Mouse (Mus musculus) left cerebral cortex, postnatal 10 days (tissue): Measurements from ENCODE around the gene Cyfip2. TPM values are rescaled to one million over a fixed set of nuclear protein-coding genes. Genes with fewer than 3 reads are reported as not detected.

ENCODE experiments used
- DNase-seq, 2 experiments: peaks; one replicate each; pipeline ENCODE4 v3.0.0; 2021 to 2022; ENCODE audit warnings: low spot score in 2 of 2, mixed read lengths in 1 of 2; ENCODE audit errors: extremely low spot score in 1 of 2
- intact Hi-C: fragments of 180-260 bp; cut with DNase I; formaldehyde crosslinking; loops from one replicate; pipeline ENCODE4 v1.15.1; 2025
- total RNA-seq, 2 experiments: library from RNA; stranded (reverse); gene quantifications; 2 replicates each; pipeline ENCODE4 v1.2.3; 2021

The Cyfip2 gene
- 100 to 1,000 TPM; 303 to 311 TPM for total RNA-seq

DNA sequence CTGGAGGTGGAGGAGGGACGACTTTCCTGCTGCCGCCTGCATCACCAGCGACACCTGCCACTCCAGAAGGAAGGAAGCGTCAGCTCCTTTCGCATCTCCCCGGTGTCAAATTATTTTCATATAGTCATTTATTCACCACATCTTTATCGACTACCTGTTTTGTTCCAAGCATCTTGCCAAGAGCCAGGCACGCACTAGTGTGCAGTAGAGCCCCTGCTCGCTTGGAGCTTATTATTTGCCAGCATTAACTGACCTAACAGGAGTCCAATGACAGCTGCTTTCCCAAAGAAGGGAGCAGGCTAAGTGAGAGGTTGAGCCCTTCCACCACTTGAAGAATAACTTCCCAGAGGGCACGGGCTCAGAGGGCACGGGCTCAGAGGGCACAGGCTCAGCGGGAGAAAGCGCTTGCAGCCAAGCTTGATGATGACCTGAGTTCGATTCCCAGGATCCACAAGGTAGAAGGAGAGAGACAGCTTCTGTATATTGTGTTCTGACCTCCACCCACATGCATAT is at the start of gene Cyfip2:
Gene Cyfip2 (minus strand): TSS at position 337 of the 513 bp plus-strand sequence.
- intact Hi-C loops, result no loop called here
- DNase-seq, result no peak

DNA sequence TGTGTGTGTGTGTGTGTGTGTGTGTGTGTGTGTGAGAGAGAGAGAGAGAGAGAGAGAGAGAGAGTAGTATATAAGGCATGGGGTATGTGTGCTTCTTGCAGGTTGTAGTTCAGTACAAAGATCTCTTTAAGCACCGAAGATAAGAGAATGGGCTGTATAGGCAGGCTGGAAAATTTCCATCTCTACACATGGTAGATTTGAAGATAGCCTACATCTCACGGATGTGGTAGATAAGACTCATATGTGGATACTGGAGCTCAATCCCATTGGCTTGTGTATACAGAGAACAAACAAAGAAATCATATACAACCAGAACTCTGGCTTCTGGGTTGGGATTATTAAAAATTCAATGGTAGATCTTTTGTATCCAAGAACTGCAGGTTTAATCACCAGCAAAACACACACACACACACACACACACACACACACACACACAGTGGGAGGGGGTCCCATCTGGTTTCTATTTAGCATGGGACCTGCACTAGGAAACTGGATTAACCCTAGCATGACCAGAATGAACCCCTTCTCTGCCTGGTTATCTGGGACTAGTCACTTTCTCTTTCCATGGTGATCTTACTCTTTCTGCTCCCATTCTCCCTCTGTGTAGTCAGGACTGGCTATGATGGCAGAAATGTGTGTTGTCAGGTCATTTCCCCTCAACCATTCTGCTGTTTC is 48.5 kb upstream of the Cyfip2 start:
- intact Hi-C loops, result no loop called here
- no peak for DNase-seq

DNA sequence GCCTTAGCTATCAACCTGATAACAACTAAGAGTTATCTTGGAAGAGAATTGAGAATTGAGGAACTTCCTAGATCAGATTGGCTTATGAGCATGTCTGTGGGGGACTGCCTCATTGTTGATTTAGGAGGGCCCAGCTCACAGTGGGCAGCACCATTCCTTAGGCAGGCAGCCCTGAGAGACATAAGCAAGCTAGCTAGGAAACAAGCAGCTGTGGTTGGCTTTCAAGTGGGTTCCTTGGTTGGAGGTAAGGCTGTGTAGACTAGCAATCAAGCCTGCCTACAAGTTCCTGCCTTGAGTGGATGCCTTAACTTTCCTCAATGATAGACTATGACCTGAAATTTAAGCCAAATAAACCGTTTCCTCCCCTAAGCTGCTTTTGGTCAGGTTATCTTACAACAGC is 45.7 kb upstream of the Cyfip2 start:
- DNase-seq, result no peak
- intact Hi-C loops, result no loop called here

DNA sequence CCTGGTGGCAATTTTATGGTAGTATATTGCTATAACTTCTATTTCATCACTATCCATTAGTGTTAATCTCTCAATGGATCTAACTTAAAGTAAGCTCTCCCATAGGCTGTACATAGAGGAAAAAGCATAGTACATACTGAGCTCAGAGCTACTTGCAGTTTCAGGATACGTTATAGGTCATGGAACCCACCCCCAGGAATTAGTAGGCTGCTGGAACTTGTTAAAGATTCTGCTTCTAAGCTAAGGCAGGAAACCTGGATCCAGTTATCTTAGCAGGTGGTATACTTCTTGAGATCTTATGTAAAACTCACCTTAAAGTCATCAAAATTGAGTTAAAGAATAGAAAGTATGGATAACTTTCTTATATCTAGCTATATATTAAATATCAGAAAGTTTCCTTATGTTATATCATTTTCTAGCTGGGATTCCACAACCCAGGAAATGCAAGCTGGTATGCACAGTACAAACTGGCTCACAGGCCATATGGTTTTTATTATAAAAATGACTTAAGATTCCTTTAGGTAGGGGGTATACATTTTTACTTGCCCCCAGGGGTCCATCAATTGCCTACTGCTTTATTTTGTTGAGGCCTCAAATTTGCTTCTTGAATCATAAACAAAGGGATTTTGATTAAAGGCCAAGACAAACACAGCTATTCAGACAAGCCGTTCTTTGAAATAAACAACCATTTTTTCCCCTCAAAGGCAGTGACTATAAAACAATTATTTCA is 37.2 kb upstream of the Cyfip2 start:
- intact Hi-C loops, result no loop called here

DNA sequence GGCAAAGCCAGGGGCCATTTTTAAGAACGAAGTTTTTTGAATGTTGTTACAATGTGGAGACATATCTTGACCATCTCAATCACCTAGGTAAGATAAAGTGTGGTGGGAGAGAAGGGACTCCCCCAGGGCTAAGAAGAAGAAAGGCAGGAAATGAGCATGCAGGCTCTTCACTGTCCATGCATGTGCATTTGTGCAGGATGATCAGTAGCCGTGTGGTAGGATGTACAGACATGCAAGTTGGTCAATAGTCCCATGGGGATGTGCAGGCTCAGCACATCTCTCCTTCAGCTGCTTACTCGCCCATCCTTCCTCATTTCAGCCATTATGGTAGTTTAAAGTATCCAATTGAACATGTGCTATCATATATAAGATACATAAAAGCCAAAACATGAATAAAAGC is 35.8 kb upstream of the Cyfip2 start:
- intact Hi-C loops, result no loop called here
- no peak for DNase-seq

More for the DNA sequence above, 37.2 kb upstream of the Cyfip2 start:
- DNase-seq, result no peak

DNA sequence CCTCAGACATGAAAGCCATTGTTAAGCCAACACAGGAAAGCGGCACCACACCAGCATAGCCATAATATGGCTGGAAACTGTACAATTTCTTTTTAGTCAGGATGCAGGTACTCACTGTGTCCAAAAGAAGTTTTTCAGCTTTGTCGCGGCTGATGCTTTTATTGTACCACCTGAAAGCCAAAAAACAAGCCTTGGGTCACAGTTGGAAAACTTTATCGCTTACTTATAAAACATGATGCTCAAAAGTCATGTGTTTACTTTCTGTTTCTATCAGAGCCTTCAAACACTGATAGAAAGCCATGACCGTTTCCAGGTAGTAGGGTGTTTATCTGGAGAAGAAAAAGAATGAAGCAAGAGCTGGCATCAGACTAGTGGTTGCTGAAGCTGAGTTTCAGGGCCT is 35.1 kb upstream of the Cyfip2 start:
- intact Hi-C loops, result no loop called here

DNA sequence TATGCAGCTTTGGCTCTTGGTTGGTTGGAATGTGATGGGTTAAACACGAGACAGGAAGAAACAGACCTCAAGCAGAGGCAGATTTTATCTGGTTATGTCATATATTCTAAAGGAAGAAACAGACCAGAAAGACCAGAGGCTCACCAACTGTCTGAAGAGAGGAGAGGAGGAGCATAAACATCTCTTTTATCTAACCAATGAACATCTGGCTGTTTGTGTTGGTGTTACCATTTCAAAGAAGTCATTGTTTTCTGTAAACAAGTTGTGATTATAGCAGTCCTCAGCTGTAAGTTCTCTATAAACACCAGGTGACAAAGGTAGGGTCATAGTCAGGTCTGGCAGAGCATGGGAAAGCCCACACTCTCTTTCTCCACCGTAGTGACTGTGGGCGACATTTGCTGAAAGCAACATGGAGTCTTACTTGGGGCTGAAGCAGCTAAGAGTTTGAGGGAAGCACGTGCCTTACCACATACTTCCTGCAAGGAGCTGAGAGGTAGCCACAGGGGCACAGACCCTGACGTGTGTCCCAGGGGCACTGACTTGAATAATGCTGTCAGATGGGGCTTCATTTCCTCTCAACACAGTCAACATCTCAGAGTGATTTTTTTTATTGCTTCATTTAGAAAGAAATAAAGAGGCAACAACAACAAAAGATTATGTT is 31.4 kb upstream of the Cyfip2 start:
- DNase-seq, result no peak
- intact Hi-C loops, result no loop called here

More for the DNA sequence above, 35.1 kb upstream of the Cyfip2 start:
- DNase-seq, result no peak

DNA sequence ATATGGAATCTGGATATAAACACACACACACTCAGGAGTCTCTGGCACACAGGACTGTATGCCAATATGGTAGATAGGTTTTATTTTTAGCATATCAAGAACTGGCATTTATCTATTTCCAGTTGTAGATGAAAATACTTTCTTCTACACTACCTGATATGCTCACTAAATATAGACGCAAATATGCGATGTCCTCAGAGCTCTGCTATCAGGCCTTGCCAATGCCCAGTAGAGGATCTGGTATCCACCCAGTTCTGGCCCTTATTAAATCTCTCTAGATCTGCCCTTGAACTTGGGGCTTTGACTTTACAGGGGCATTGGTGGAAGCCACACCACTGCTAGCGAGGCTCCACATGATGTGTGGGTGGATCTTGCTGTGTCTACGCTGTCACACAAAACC is 29.3 kb upstream of the Cyfip2 start:
- intact Hi-C loops, result no loop called here
- no peak for DNase-seq

DNA sequence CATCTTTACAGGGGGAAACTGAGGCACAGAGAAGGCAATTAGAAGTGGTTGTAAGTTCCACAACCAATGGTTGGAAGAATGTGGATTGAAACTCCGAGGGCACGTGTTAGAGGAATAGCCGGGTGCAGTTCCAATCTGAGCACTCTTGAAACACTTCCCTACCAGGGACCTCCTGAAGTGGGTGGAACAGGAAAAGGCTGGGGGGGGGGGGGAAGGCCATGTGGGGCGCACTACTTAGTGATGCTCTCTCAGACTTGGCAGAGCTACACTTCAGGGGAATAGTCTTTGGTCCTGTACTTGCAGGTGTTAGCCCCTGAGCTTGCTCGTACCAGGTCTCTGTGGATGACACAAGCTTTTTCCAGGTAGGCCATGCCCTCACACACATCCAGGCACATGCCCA is 23.4 kb upstream of the Cyfip2 start:
- no peak for DNase-seq
- intact Hi-C loops, result no loop called here

DNA sequence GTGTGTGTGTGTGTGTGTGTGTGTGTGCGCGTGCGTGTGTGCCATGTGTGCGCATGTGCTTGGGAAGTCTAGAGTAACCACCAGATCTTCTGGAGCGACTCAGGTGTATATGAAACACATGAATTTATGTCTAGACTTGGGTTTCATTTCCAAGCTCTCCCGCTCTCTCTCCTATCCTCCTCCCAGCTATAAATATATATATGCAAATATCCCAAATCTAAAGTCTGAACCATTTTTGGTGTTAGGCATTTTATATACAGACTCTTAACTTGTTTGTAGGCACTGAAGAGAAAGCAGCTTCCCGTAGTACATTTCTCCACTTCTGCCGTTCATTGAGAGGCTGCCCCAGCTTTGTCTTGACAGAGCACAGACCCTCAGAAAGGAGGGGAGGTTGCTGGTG is 19.6 kb upstream of the Cyfip2 start:
- intact Hi-C loops, result no loop called here
- DNase-seq, result no peak

DNA sequence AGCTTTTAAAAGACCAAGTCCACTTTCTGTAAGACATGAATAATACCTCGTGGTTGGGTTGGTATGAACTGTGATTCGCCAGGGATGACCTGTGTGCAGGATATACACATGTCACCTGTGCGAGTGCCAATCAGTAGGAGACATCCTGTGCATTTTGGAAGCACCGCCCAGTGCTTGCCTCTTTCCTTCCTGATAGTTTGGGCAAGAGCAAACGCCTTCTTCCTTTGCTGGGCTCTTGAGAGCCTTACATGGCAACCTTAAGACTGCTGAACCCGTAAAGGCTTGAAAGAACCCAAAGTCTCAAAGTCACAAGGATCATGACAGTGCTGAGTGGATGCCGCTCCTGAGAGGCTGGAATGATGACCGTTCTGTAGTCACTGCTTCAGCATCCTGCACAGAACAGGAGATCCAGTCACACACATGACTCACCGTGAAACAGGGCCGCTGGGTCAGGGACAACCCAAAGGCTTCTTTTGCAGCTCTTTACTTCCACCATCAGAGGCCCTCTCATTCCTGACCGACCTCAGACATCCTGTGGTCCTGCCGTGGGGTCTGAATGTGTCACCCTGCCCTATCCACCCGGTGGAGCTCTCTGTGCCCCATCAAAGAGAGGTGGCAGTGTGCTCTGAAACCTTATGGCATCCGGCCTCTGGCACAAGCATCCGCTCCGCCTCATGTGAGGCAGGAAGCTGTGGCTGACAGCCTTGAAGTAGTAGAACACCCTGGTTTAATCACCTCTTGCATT is 13.8 kb upstream of the Cyfip2 start:
- intact Hi-C loops, result no loop called here
- DNase-seq, result no peak

DNA sequence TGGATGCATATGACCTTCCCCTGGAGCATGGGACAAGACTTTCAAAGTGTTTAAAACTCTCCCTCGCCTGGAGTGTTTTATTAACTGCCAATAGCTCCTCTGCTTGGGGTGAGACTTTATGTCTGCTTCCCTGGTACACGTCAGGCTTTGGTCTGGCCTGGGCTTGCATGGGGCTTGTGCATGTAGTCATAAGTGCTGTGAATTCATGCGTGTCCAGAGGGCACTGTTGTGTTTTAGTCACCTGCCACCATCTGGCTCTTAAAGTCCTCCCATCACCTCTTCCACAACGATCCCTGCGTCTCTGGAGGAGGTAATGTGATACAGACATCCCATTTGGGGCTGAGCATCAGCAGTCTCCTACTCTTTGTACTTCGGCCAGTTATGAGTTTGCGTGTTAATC is 8.9 kb upstream of the Cyfip2 start:
- no peak for DNase-seq
- intact Hi-C loops, result no loop called here

DNA sequence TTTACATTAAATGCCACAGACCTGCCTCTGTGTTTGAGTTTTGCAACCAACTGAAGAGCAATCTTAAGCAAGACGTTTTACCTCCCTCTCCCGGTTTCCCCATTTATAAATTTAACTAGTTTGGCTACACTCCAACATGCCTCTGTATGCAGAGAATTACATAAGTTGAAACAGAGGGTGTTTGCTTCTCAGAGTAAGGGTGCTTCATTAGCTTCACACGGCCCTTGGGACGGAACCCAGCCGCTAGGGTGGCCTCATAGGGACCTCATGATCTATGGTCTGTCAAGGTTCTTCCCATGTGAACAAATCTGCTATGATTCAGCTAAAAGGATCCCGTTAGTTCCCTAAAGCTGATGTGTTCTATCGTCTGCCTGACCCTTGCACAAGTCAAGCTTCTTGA is 1.9 kb upstream of the Cyfip2 start:
- no peak for DNase-seq
- intact Hi-C loops, result no loop called here

DNA sequence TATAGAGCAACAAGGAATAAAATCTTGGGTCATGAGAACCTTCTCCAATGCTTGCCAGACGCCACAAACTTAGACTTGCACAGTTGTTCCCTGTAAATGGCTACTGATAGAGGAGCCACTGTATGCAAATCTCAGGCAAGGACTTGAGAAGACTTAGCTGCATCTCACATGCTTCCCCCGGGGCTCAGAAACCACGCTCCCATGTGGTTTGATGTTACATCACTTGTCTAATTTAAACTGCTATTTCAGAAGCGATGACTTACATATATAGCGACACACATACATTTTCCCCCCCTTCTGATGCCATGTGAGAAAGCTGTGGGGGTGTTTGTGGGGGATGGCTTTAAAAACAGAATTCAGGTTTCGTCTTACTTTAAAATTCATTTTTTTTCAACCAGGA is 1.2 kb upstream of the Cyfip2 start:
- intact Hi-C loops, result no loop called here
- peak in 1 of 2 experiments; percentile 55 for DNase-seq

DNA sequence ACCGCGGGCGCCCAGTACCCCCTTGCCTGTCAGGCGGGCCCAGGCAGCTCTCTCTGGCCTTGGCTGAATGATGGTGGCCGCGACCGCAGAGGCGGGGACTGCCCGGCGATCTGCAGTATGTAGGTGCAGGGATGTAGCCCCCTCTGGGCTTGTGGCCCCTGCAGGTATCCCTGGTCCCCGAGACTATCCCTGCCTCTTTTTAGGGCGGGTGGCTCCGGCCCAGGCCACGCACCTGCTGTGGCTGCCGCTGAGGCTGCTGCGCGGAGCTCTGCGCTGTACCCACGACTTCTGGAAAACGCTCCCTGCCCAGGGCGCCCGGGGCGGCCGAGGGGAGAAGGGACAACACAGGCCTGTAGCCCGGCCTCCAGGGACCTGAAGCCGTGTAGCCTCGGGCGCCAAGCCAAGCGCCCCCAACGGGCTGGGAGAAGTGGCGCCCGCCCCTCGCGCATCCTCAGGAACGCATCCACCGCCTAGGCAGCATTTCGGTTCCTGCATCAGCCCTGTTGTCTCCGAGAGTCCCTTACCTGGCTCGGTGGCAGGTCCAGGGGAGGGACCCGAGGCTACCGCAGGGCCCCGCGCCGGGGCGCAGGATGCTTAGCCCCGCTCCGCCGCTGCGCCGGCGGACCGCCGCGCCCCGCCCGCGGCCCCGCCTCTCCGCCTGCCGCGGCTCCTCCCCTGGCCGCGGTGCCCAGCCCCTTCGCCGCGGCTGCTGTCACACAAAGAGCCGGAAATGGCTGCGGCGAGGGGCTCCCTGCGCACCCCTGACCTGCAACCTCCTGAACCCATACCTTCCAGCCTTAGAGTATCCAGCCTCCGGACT is 746 bp downstream of the Cyfip2 start:
- DNase-seq, result peak; percentile 54 to 76
- intact Hi-C loops, result no loop called here

DNA sequence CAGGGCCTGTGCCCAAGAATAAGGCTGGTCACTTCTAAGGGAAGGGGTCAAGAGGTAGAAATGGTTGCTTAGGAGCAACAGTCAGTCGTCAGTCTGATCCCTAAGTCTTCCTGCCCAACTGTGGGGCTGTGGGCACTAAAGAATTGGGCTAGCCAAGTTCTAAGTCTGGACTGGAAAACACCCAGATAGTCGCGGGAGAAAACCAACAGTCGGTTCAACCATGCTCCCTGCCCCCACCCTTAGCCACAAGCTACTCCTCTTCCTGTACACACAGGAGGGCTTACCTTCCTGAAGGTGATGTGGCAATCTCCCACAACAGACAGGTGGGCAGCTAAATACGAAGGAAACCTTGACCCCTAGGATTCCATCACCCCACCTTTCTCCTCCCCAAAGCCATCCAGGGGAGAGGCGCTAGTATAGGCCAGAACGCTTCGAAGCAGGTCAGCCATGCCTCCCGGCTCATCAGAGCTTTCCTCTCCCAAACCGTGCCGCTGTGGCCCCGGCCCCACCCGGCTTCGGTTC is 1.4 kb downstream of the Cyfip2 start:
- DNase-seq, result no peak
- intact Hi-C loops, result no loop called here

DNA sequence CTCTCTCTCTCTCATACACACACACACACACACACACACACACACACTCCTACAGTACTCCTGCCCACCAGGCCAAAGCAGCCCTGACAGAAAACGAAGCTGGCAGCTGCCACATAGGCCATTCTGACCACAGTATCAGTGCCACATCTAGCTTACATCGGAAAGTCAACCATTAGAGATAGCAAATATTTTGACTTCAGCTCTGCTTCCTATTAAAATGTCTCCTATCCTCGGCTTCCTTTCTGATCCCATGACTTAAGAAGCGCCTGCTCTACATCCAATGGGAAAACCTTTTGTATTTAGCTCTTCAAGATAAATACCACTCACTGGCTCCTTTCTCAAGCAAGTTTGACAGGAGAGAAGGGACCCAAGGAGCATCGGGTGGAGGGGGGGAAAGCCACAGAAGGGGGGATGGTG is 2.0 kb downstream of the Cyfip2 start:
- intact Hi-C loops, result no loop called here
- DNase-seq, result no peak
